Mouse (Mus musculus) bone marrow macrophage, adult 2 months (primary cell): ENCODE results near the gene Apopt1. TPM values are rescaled to one million over a fixed set of nuclear protein-coding genes. Genes with fewer than 3 reads are reported as not detected.

Experiments used
- H3K27ac ChIP-seq: 2 replicates; pipeline ENCODE4 v1.5.1; 2012; ENCODE audit warnings: low read depth, low read length; ENCODE audit not compliant: insufficient read depth
- H3K4me1 ChIP-seq: 2 replicates; pipeline ENCODE4 v1.6.1; 2012; ENCODE audit warnings: low read length; ENCODE audit not compliant: control insufficient read depth, insufficient read depth
- H3K4me3 ChIP-seq: 2 replicates; pipeline ENCODE4 v1.5.1; 2012; ENCODE audit warnings: mild to moderate bottlenecking, low read length, moderate library complexity; ENCODE audit not compliant: insufficient read depth
- CTCF ChIP-seq: IDR thresholded peaks from 2 replicates; pipeline ENCODE4 v1.5.1; 2012; ENCODE audit warnings: low read depth, mild to moderate bottlenecking, low read length, moderate library complexity
- POLR2A ChIP-seq: IDR thresholded peaks from 2 replicates; pipeline ENCODE4 v1.6.1; 2012; ENCODE audit warnings: mild to moderate bottlenecking, low read depth, low read length, borderline replicate concordance
- polyA plus RNA-seq: library from polyadenylated mRNA; stranded (reverse); fragments of >200 nt; gene quantifications from 2 replicates; pipeline ENCODE4 v1.2.4, GENCODE M21; 2012; ENCODE audit not compliant: missing spikeins, insufficient read depth, insufficient read length

Apopt1 gene
- polyA plus RNA-seq, 1 experiment, result 34.5 TPM

DNA sequence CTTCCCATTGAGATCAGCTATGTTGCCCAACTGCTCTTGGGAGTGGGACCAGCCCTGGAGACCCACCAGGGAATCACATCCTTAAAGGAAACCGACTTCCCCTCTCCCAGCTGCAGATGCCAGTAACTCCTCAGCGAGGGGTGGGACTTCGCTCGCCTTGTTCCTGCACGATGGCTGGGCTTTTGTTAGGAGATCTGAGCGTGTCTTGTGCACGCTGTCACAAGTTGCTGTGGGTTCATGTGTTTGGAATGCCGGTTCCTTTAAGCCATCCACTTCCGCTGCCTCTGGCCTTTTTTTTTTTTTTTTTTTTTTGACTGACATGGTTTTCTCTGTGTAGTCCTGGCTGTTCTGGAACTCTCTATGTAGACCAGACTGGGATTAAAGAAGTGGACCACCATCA lies 24.3 kb downstream of the Apopt1 start:
- TF ChIP-seq CTCF (no peak), POLR2A (no peak)
- peaks cover 3% of the 10 kb centered on the region; the same call in 1 of the 2 replicates for H3K4me1 ChIP-seq
- no peak overlapping the region for H3K4me3 ChIP-seq
- no peak overlapping the region for H3K27ac ChIP-seq

DNA sequence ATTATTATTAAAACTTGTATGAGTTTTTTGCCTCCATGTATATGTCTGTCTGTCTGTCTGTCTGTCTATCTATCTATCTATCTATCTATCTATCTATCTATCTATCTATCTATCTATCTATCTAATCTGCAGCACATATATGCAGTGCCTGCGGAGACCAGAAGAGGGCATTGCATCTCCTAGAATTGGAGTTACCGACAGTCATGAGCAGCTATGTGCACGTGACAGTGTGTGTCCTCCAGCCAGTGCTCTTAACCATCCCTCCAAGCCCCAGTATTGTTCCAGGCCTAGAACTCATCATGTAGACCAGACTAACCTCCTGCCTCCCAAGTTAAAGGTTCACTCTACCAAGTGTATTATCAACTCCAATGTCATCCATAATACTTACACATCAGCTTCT lies 25.7 kb downstream of the Apopt1 start:
- Histone ChIP-seq H3K4me1 (peaks cover 8% of the 10 kb centered on the region), H3K4me3 (no peak overlapping the region), H3K27ac (no peak overlapping the region)
- TF ChIP-seq POLR2A (no peak), CTCF (peak; percentile 27; the same call in 1 of the 2 replicates)

DNA sequence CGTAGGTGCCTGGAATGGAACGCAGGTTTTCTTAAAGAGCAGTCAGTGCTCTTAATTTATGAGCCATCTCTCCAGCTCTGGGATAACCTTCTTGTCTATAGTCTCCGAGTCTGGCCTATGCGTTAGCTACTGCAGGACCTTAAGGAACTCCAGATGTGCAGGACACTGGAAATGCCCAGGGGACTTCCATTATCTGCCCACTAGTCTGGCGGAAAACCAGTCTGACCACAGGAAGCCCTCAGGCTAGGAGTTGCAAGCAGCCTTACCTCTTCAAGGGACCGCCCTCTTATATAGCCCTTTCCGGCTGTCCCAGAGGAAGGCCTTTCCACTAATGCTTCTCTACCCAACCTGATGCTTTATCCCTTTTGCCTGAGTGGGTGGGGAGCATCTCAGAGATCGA lies 28.3 kb downstream of the Apopt1 start:
- Histone ChIP-seq H3K4me3 (no peak overlapping the region), H3K27ac (no peak overlapping the region), H3K4me1 (peaks cover 28% of the 10 kb centered on the region)
- no peak for TF ChIP-seq POLR2A

DNA sequence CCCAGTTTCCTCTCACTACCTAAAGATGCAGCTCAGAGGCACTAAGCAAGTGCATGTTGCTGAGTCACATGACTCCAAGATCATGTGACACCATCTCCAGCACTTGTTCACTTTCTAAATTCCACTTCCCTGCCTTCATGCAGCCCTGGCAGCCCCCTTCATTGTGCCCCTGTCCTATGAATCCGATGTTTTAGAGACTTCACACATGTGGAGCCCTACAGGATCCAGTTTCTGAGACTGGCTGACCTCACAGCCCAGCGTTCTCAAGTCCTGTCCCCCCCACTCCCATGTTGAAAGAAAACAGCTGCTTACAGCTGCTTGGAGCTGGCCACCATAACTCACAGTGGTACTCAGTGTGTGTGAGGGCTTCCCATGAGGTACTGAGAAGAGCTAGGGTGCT lies 30.4 kb downstream of the Apopt1 start:
- Histone ChIP-seq H3K27ac (peak overlapping the region; percentile 93), H3K4me3 (no peak overlapping the region), H3K4me1 (peaks cover 39% of the 10 kb centered on the region)
- TF ChIP-seq POLR2A (no peak), CTCF (no peak)

DNA sequence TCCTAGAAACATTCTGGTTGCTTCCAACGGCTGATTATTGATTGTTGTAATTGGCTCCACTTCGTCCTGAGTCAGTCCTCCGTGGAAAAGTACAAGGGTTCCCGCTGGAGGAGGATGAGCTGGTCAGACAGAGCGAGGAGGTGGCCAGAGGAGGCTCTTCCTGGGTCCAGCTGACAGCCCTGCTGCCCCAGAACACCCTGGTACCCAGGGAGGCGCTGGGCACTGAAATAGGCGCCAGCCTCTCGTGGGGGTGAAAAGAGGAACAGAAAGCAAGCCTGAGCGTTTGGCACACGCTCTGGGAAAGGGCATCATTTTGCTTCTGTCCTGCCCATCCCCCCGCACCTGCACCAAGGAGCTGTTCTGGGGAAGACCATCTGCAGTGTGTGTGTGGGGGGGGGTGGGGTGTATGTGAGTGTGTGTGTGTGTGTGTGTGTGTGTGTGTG lies 30.9 kb downstream of the Apopt1 start:
- Histone ChIP-seq H3K4me3 (no peak overlapping the region), H3K27ac (peak overlapping the region; percentile 93), H3K4me1 (peaks cover 39% of the 10 kb centered on the region)
- TF ChIP-seq POLR2A, result 0 out of 2 replicates have a peak, but pooled peaks have one; percentile 12
- no peak for TF ChIP-seq CTCF

DNA sequence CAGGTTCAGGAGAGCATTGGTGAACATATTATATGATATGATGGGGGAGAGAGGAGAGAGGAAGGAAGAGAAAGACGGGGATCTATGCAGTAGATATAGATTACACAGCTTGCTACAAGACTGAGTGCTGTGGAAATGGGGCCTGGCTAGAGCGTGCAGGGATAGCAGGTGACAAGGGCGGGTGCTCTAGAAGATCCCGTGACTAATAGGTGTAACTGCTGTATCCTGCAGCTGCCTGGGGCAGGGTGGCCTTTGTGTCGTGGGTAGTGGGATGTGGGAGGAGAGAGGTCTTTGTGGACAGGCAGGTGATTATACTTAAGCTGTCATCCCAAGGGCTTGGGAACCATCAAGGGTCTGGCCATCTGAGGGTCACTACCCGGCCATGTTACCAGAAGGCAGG lies 32.2 kb downstream of the Apopt1 start:
- TF ChIP-seq POLR2A, result no peak
- TF ChIP-seq CTCF, result no peak

DNA sequence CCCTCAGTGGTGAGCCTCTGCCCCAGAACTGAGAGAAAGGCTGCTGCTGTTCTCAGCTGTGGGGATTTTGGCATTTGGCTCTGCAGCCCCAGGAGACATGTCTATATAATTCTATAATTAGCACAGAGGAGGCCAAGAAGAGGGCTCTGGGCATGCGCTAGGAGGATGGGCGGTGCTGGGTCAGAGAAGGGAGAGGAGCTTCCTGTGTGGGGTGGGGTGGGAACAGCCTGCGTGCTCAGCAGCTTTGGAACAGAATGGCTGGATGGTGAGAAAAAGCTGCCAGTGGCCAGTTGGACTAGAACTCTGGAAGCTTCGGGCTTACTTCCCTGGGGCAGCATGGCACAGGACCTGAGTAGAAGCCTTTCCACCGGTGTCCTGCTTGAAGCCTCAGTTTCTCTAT lies 33.0 kb downstream of the Apopt1 start:
- H3K27ac ChIP-seq, result peak overlapping the region; percentile 77
- H3K4me3 ChIP-seq, result no peak overlapping the region
- no peak for TF ChIP-seq POLR2A
- TF ChIP-seq CTCF, result no peak
- peaks cover 39% of the 10 kb centered on the region for H3K4me1 ChIP-seq

More for the DNA sequence above, 32.2 kb downstream of the Apopt1 start:
- H3K27ac ChIP-seq, result peak overlapping the region; percentile 77
- H3K4me1 ChIP-seq, result peaks cover 39% of the 10 kb centered on the region
- no peak overlapping the region for H3K4me3 ChIP-seq

DNA sequence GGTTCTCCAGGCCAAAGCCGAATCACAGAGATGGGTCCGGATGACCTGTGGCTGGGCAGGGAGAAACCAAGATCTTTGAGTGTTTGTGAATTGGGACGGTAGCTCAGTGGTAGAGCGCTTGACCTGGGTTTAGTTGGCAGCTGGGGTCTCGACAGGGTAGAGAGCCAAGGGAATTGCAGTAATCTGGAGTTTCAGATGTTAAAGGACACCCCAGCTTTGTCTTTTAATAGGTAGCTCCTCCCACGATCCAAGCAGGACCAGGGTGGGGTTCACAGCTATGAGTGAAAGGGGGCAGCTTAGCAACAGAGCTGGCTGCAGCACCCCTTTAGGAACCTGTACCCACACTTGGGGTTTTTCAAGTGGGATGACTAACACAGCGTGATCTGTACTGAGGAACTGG lies 34.4 kb downstream of the Apopt1 start:
- TF ChIP-seq CTCF (no peak), POLR2A (no peak)
- Histone ChIP-seq H3K4me3 (no peak overlapping the region), H3K27ac (no peak overlapping the region), H3K4me1 (peaks cover 40% of the 10 kb centered on the region)

DNA sequence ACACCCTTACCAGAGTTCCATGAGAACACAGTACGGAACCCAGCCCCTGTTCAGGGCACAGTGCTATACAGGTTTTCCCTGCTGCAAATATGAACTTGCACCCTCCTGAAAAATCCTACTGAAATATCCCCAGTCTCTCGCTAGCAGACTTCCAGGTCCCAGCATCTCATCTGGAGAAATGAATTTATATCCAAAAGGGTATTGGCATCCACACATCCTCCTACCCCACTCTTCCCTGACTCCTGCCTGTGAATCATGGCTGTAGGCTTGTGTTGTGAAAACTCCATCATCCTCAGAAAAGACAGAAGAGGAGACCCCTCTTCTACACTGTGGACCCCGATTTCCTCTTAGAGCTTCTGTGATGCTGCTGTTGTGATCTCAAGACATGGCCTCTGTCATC lies 37.7 kb downstream of the Apopt1 start:
- H3K4me1 ChIP-seq, result peaks cover 40% of the 10 kb centered on the region
- no peak for TF ChIP-seq CTCF
- no peak for TF ChIP-seq POLR2A
- no peak overlapping the region for H3K4me3 ChIP-seq
- no peak overlapping the region for H3K27ac ChIP-seq

DNA sequence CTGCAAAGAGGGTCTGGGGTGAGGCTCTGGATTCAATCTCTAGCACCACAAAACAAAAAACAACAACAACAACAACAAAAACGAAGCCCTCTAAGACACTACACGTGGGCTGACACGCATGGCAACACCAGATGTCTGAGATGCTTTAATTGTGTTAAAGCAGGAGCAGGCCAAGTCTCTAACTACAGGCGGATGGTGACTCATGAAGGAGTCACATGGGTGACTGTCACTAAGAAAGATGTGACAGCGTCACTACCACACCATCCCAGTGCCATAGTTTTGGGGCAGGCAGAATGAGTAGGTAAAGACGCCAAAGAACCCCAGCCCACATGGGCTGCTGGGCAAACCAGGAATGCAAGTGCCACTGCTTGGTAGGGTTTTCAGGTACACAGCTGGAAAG lies 39.4 kb downstream of the Apopt1 start:
- Histone ChIP-seq H3K4me3 (no peak overlapping the region), H3K4me1 (peaks cover 25% of the 10 kb centered on the region), H3K27ac (peak overlapping the region; percentile 22; the same call in 1 of the 2 replicates)
- TF ChIP-seq CTCF, result no peak
- no peak for TF ChIP-seq POLR2A

DNA sequence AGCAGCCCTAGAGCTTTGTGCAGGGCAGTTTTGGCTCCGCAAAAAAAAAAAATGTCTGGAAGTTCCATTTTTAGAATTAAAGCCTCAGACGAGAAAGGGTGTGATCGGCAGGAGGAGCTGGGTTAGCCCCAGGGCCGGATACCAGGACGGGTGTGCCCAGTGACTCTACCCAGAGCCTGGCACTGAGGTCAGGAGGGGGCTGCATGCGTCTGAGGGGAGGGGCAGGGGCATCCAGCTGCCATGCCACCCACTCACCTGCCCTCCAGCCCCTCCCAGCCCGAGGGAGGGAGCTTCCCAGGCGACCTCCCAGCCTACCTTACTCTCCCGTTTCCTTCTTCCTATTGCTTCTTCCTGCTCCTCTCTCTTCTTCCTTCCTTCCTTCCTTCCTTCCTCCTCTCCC lies 40.3 kb downstream of the Apopt1 start:
- Histone ChIP-seq H3K27ac (no peak overlapping the region), H3K4me1 (peaks cover 32% of the 10 kb centered on the region), H3K4me3 (no peak overlapping the region)
- TF ChIP-seq CTCF (no peak), POLR2A (no peak)

DNA sequence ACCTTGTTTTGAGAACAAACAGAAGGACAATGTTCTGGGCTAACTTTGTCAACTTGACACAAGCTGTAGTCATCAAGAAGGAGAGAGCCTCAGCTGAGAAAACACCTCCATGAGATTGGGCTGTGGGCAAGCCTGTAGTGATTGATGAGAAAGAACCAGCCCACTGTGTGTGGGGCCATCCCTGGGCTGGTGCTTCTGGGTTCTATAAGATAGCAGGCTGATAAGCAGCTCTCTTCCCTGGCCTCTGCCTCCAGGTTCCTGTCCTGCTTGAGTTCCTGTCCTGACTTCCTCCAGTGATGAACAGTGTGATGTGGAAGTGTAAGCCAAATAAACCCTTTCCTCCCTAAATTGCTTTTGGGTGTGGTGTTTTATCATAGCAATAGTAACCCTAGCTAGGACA lies 41.6 kb downstream of the Apopt1 start:
- no peak for TF ChIP-seq CTCF
- no peak for TF ChIP-seq POLR2A
- no peak overlapping the region for H3K4me3 ChIP-seq
- H3K27ac ChIP-seq, result no peak overlapping the region
- peaks cover 32% of the 10 kb centered on the region for H3K4me1 ChIP-seq
